Mouse (Mus musculus): ENCODE data around the gene Tulp2. TPM values are rescaled to one million over a fixed set of nuclear protein-coding genes. Genes with fewer than 3 reads are reported as not detected.
"Not testable (repeated sequence)": the region's sequence is repeated elsewhere in the genome, so short reads cannot be mapped to it uniquely, and the experiment has no call there.

The Tulp2 gene
- total RNA-seq, 4 experiments from 2014 or later: not detected

DNA sequence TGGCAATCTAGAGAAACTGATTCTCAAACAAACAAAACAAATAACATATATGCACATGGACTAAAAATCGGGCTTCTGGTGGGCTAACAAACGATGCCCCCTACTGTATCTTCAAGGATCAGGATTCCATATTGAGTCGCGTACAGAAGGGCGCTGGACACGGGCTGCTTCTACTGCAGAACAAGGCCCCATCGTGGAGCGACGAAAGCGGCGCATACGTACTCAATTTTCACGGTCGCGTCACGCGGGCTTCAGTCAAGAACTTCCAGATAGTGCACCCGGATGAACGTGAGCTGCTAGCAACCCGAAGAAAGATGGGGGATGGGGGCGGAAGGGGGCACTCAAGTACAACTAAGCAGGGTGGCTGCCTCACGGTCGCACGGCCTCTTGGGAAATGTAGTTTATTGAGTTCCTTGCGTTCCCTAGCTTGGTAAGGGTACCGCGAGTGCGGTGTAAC, 40.1 kb downstream of the Tulp2 start:
- DNase-seq (ENCODE audit: low spot score in 2 of 2): peak; percentile 88 to 89

- DNase-seq (ENCODE audit: low spot score in 2 of 2): no peak
Observed at GRCm38 (mm10) chr7:45522194-45522752, 40.6 kb downstream of the Tulp2 start.

DNA sequence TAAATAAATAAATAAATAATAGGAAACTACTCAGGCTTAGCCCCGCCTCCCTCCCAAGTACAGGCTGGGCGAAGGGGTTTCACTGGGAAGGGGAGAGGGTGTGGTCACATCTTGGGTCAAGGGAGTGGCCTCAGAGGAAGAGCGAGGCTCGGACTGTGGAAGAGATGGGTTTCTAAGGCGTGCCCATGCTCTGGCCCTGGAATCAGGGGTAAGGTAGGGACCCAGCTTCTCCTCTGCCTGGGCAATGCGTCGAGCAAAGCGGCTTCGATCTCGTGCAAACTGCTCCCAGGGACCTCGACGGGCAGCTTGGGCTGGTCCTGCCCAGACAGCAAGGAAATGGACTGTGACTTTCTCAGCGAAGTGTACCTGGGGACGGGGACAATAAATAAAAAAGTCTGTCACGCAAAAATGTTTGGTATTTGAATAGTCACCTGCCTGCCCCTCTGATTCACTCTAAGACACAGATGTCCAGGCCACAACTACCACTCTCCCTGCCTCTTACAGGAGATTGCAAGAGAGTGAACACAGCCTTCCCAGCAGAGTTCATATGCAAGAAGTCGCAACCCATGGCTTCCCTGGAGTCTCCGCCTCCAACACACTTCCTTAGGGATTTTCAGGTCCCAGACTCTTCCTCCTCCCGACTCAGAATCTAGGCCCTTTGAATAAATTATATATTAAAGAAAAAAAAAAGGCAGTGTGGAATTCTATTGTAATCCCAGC, 41.4 kb downstream of the Tulp2 start:
- DNase-seq (ENCODE audit: low spot score in 2 of 2): no peak

DNA sequence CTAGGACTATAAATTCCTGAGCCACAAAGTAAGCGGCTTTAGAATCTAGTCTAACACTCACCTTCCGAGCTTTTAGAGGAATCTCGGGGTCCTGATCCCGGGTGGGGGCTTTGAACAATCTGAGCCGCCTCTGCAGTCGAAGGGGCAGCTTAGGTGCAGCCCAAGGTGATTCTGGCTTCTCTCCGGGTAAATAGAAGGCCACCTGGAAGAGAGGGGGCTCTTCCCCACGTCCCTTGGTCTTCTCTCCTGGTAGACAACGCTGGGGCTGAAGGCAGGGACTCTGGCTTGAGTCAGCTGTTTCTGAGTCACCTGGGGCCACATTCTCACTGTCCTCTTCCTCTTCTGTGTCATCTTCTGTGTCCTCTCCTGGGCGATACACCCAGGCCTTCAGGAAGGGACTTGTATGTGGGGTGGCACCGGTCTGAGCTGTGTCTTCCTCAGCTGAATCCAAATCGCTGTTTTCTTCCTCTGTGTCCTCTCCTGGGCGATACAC, 42.0 kb downstream of the Tulp2 start:
- no peak for DNase-seq (ENCODE audit: low spot score in 2 of 2)

DNA sequence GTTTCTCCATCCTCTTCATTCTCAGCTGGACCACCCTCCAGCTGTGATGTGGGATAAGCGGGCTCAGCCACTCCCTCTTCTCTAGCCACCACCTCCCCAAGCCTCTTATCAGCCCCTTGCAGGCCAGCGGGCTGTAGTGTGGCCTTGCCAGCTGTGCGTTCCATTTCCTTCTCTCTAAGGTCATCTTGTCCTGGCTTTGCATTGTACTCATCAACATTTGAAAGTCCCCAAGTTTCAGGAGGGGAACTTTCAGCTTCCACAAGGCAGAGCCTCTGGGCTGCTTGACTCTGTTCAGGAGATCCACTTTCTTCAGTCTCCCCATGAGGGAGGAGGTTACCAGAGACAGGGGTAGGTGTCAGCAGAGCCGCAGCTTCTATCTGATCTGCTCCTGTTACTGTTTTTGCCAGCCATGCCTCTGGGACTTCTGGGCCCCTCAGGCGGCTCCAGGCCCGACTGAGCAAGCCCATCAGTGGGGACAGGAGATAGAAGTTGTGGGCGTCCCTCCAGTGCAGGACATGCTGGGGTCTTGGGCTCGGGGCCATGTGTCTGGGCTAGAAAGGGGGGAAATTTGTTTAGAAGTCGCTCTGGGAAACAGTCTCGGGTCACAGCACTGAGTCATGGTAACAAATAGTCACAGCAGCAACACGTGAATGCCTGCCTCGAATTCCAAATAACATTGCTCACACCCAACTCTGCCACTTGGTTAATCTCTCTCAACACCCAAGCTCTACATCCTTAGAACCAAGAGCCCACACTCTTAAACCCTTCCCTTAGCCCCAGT, 43.4 kb downstream of the Tulp2 start:
- DNase-seq (ENCODE audit: low spot score in 2 of 2): no peak

GRCm38 (mm10) chr7:45525809-45526473, 44.3 kb downstream of the Tulp2 start, which contains the start of the genes Ppp1r15a and Plekha4:
Ppp1r15a (minus strand) TSS chr7:45526268.
Plekha4 (plus strand) TSS chr7:45526330.
- peak; percentile 90 to 95 for DNase-seq (ENCODE audit: low spot score in 2 of 2)

DNA sequence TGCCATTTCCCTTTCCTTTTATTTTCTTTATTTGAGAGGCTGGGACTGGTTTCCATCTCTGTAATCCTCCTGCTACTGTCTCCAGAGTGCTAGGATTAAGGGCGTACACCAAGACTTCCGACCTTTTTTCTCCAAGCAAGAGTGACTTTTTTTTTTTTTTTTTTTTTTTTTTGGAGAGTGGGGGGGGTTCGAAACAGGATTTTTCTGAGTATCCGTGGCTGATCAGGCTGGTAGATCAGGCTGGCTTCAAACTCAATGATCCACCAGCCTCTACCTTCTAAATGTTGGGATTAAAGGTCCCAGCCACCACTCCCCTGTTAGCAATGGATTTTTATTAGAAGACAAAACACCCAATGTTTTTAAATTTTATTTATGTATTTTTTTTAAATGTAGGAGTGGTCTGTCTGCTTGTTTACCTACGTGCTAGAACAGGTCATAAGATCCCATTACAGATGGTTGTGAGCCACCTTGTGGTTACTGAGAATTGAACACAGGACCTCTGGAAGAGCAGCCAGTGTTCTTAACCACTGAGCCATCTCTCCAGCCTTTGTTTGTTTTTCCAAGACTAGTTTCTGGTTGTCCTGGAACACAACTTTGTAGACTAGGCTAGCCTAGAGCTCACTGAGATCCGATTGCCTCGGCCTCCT, 44.9 kb downstream of the Tulp2 start:
- DNase-seq (ENCODE audit: low spot score in 2 of 2): no peak

- DNase-seq (ENCODE audit: low spot score in 2 of 2): not testable (repeated sequence)
Observed at GRCm38 (mm10) chr7:45527169-45527568, 45.5 kb downstream of the Tulp2 start.

DNA sequence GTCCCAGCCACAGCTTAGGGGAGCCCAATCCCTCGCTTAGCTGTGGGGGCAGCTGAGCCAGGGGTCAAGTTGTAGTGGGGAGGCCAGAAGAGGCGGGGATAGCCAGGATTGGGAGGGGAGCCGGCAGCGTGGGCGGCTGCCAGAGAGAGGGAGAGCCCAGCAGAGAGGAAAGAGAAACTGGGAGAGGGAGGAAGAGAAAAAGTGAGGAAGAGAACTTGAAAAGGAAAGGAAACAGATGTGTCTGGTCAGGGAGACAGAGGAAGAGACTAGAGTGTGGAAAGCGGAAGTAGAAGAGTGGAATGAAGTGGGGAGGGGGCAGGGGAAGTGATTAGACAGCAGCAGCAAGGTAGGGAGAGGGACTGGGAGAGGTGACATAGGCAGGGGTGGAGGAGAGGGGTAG, 47.8 kb downstream of the Tulp2 start:
- no peak for DNase-seq (ENCODE audit: low spot score in 2 of 2)

DNA sequence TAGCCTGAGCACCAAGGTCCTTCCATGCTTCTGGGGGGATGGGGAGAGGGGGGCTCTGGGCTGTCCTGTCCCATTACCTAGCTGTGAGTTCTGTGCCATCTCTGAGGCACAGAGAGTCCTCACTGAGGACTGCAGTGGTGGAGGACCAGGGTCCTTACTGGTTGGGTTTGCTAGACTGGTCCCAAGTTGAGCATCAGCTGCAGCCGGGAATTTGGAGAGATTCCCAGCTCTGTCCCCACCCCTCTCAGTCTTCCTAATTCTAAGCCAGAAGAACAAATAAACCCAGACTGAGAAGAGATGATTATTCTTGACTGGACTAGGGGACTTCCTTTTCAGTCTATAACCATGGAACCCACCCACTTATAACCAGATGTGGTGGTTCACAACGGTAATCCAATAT, 49.0 kb downstream of the Tulp2 start:
- DNase-seq (ENCODE audit: low spot score in 2 of 2): no peak

DNA sequence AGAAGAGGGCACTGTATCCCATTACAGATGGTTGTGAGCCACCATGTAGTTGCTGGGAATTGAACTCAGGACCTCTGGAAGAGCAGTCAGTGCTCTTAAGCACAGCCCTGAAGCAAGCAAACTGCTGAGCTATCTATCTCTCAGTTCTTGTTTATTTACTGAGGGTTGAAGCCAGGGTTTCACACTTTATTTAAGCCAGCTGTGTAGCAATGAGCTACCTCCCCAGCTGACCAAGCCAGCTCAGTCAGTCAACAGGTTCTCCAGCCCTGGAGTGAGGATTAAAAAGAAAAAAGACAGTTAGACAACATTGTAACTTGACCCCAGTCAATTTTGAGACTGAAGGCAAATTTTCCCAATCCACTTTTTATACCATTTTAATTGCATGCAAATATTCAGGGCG, 54.0 kb downstream of the Tulp2 start:
- DNase-seq (ENCODE audit: low spot score in 2 of 2): no peak

DNA sequence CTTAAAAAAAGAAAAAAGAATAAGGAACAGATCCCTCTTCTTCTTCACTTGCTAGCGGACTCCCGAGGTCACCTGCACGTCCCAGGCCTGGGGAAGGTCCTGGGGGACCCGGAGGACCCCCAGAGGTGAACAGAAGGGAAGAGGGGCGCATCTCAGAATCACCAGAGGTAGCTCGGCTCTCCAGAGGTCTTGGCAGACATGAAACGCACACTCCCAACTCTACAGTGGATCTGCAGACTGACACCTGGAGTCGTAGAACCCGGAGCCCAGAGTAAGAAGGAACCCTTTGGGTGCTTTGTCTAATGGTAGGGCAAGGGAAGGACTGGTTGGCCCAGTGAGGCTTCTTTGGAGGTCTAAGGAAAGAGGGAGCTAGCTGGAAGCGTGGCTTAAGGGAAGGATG, 55.9 kb downstream of the Tulp2 start:
- DNase-seq (ENCODE audit: low spot score in 2 of 2): no peak

GRCm38 (mm10) chr7:45538163-45539041, 56.7 kb downstream of the Tulp2 start:
- DNase-seq (ENCODE audit: low spot score in 2 of 2): peak; percentile 59 to 64

DNA sequence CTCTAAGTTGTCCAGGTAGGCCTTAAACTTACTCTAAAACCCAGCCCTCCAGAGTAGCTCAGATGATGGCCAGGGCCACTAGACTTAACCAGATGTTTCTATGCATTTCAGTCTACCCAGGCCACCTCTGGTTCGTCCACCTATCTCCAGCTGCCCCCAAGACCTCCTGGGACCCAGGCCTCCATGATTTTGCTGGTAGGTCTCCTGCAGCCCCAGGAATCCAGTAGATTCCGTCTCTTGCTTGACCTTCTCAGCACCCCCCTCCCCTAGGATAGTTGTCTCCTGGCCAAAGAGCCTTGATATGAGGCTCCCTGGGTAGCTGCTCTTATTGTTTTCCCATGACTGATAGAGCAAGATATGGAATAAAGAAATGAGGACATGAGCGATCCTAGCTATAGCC, 57.4 kb downstream of the Tulp2 start:
- DNase-seq (ENCODE audit: low spot score in 2 of 2): no peak

- DNase-seq (ENCODE audit: low spot score in 2 of 2): no peak
Observed at GRCm38 (mm10) chr7:45540213-45540612, 58.5 kb downstream of the Tulp2 start.

DNA sequence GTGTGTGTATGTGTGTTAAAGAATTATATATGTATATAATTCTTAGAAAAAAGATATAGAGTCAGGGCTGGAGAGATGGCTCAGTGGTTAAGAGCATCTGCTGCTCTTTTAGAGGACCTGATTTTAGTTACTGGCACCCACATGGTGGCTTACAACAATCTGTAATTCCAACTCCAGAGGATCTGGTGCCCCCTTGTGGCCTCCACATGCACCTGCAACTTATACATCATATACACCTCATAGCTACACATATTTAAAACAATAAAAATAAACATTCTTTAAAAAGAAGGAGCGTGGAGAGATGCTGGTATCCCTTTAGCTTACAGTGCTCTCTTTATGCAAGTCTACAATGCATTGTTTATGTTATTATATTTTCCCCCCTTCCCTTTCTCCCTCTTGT, 62.8 kb downstream of the Tulp2 start:
- DNase-seq (ENCODE audit: low spot score in 2 of 2): no peak

DNA sequence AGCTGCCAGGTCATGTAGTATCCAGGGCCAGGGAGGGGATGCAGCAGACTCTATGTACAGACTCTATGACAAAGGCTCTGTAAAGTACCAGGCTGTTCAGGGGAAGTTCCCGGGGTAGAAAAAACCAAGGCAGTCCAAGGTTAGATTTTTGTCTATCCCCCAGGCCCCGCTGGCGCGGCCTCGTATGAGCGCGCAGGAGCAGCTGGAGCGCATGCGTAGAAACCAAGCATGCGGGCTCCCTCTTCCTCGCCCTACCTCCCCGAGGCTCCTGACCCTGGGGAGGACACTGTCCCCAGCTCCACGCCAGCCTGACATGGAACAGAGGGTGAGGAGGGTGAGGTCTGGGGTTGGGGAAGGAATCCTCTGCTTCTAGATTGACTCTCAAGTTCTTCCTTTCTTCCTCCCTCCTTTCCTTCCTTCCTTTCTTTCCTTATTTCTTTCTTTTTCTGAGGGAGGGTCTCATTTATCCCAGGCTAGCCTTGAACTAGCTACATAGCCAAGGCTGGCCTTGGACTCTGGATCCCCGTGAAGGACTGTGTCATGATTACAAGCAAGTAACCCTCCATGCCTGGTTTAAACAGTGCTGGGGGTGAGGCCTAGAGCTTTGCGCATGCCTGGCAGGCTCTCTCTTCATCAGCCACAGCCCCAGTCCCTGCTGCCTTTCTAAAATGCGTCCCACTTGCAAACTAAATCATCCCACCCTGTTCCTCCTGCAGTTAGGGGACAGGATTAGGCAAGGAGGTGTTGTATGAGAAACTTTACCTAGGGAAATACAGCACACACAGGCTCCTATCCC, 68.2 kb downstream of the Tulp2 start:
- DNase-seq (ENCODE audit: low spot score in 2 of 2): no peak

DNA sequence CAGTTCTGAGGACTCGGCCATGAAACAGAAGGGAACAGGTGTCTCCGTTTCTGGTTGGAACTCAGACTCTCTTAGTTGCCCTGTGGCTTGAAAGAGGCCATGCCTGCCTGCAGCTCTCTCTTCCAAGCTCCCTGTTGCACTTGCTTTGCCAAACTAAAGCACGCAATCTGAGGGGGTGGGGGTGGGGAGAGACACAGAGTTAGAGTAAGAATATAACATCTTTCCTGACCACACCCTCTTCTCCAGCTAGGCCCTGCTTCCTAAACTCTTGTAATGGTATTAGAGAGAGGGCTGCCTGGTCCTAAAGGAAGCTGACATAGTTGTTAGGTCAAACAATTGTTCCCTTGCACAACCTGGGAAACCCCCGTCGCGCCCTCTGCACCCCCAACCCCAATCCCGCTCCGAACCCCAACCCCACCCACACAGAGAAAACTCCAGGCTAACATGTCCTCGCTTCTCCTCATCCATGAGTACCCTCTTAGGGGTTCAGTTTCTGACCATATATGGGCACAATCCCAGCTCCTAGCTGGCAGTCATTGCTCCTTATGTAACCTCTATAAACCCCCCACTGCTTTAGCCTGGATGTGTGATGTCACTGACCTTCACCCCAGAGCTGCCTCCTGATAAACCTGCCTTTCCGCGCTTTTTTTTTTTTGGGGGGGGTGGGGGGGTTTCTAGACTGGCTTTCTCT, 69.3 kb downstream of the Tulp2 start:
- DNase-seq (ENCODE audit: low spot score in 2 of 2): no peak

DNA sequence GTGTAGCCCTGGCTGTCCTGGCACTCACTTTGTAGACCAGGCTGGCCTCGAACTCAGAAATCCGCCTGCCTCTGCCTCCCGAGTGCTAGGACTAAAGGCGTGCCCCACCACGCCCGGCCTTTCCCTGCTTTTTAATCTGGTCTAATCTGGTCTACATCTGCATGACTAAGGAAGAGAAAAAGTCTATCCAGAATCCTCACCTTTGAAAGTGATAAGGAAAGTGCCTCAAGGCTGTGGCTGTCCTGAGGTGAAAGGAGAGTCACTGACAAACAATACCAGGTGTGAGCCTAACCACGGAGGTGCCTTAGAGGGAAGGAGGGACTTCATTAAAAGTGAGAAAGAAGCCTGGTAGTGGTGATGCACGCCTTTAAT, 69.8 kb downstream of the Tulp2 start:
- no peak for DNase-seq (ENCODE audit: low spot score in 2 of 2)

Data from layer of hippocampus, adult 8-10 months (tissue).